Mouse (Mus musculus): ENCODE results near the gene Crispld2. TPM values are rescaled to one million over a fixed set of nuclear protein-coding genes. Genes with fewer than 3 reads are reported as not detected.

Gene Crispld2
- polyA plus RNA-seq, 1 experiment from 2014 or later: 9.7 TPM

GRCm38 (mm10) chr8:120063326-120063725 lies 71.1 kb downstream of the Crispld2 start:
- no peaks in the 10 kb centered on the region for H3K9me3 ChIP-seq
- no peak for DNase-seq (ENCODE audit: low spot score)
- peaks cover 38% of the 10 kb centered on the region for H3K27me3 ChIP-seq (ENCODE audit: insufficient read depth, poor library complexity, severe bottlenecking)
- H3K4me1 ChIP-seq: peaks cover 6% of the 10 kb centered on the region
- 78% methylated on average over 3 of the region's 3 CpGs for WGBS
- H3K36me3 ChIP-seq: no peaks in the 10 kb centered on the region
- H3K27ac ChIP-seq: no peak overlapping the region
- no peak overlapping the region for H3K4me3 ChIP-seq

- H3K36me3 ChIP-seq: no peaks in the 10 kb centered on the region
- no peak overlapping the region for H3K27ac ChIP-seq
- DNase-seq (ENCODE audit: low spot score): no peak
- H3K27me3 ChIP-seq (ENCODE audit: insufficient read depth, poor library complexity, severe bottlenecking): peaks cover 32% of the 10 kb centered on the region
- H3K4me3 ChIP-seq: no peak overlapping the region
- H3K4me1 ChIP-seq: peaks cover 6% of the 10 kb centered on the region
- H3K9me3 ChIP-seq: no peaks in the 10 kb centered on the region
- WGBS: 87% methylated on average over 8 of the region's 8 CpGs
Measured at GRCm38 (mm10) chr8:120065611-120066010, 73.4 kb downstream of the Crispld2 start.

GRCm38 (mm10) chr8:120066226-120066625 lies 74.0 kb downstream of the Crispld2 start:
- H3K4me3 ChIP-seq: no peak overlapping the region
- WGBS: 82% methylated on average over 4 of the region's 4 CpGs
- no peak for DNase-seq (ENCODE audit: low spot score)
- H3K27ac ChIP-seq: no peak overlapping the region
- H3K4me1 ChIP-seq: peaks cover 6% of the 10 kb centered on the region
- H3K27me3 ChIP-seq (ENCODE audit: insufficient read depth, poor library complexity, severe bottlenecking): peaks cover 32% of the 10 kb centered on the region
- H3K9me3 ChIP-seq: no peaks in the 10 kb centered on the region
- no peaks in the 10 kb centered on the region for H3K36me3 ChIP-seq

- H3K27me3 ChIP-seq (ENCODE audit: insufficient read depth, poor library complexity, severe bottlenecking): peaks cover 29% of the 10 kb centered on the region
- no peak for DNase-seq (ENCODE audit: low spot score)
- no peaks in the 10 kb centered on the region for H3K36me3 ChIP-seq
- 58% methylated on average over 19 of the region's 19 CpGs for WGBS
- H3K27ac ChIP-seq: no peak overlapping the region
- H3K4me3 ChIP-seq: no peak overlapping the region
- no peaks in the 10 kb centered on the region for H3K9me3 ChIP-seq
- peaks cover 23% of the 10 kb centered on the region for H3K4me1 ChIP-seq
Measured at GRCm38 (mm10) chr8:120067936-120068668, 75.9 kb downstream of the Crispld2 start.

- Histone ChIP-seq H3K9me3 (no peaks in the 10 kb centered on the region), H3K36me3 (no peaks in the 10 kb centered on the region), H3K27ac (0 out of 2 replicates have a peak overlapping the region, but pooled peaks have one; percentile 16), H3K4me3 (no peak overlapping the region), H3K27me3 (ENCODE audit: insufficient read depth, poor library complexity, severe bottlenecking) (peaks cover 46% of the 10 kb centered on the region), H3K4me1 (peaks cover 23% of the 10 kb centered on the region)
- WGBS: 26% methylated on average over 4 of the region's 4 CpGs
- DNase-seq (ENCODE audit: low spot score): no peak
Measured at GRCm38 (mm10) chr8:120071684-120072083, 79.4 kb downstream of the Crispld2 start.

GRCm38 (mm10) chr8:120072259-120072658 lies 80.0 kb downstream of the Crispld2 start:
- no peaks in the 10 kb centered on the region for H3K9me3 ChIP-seq
- H3K4me1 ChIP-seq: peaks cover 23% of the 10 kb centered on the region
- H3K4me3 ChIP-seq: no peak overlapping the region
- DNase-seq (ENCODE audit: low spot score): no peak
- peak overlapping the region; percentile 16; the same call in 1 of the 2 replicates for H3K27ac ChIP-seq
- 55% methylated on average over 9 of the region's 9 CpGs for WGBS
- H3K27me3 ChIP-seq (ENCODE audit: insufficient read depth, poor library complexity, severe bottlenecking): peaks cover 50% of the 10 kb centered on the region
- H3K36me3 ChIP-seq: no peaks in the 10 kb centered on the region

- H3K27me3 ChIP-seq (ENCODE audit: insufficient read depth, poor library complexity, severe bottlenecking): peaks cover 50% of the 10 kb centered on the region
- 0 out of 2 replicates have a peak overlapping the region, but pooled peaks have one; percentile 16 for H3K27ac ChIP-seq
- no peaks in the 10 kb centered on the region for H3K9me3 ChIP-seq
- H3K4me1 ChIP-seq: peaks cover 21% of the 10 kb centered on the region
- whole genome bisulfite sequencing: 75% methylated on average over 8 of the region's 8 CpGs
- no peak overlapping the region for H3K4me3 ChIP-seq
- H3K36me3 ChIP-seq: no peaks in the 10 kb centered on the region
- DNase-seq (ENCODE audit: low spot score): no peak
Measured at GRCm38 (mm10) chr8:120072827-120073226, 80.6 kb downstream of the Crispld2 start.

- no peaks in the 10 kb centered on the region for H3K9me3 ChIP-seq
- no peaks in the 10 kb centered on the region for H3K36me3 ChIP-seq
- no peak for DNase-seq (ENCODE audit: low spot score)
- peaks cover 20% of the 10 kb centered on the region for H3K4me1 ChIP-seq
- no peak overlapping the region for H3K4me3 ChIP-seq
- WGBS: 72% methylated on average over 6 of the region's 6 CpGs
- no peak overlapping the region for H3K27ac ChIP-seq
- H3K27me3 ChIP-seq (ENCODE audit: insufficient read depth, poor library complexity, severe bottlenecking): peaks cover 50% of the 10 kb centered on the region
Measured at GRCm38 (mm10) chr8:120074516-120074915, 82.3 kb downstream of the Crispld2 start.

- Histone ChIP-seq H3K4me3 (no peak overlapping the region), H3K4me1 (peaks cover 20% of the 10 kb centered on the region), H3K27me3 (ENCODE audit: insufficient read depth, poor library complexity, severe bottlenecking) (peaks cover 50% of the 10 kb centered on the region), H3K9me3 (no peaks in the 10 kb centered on the region), H3K36me3 (no peaks in the 10 kb centered on the region), H3K27ac (no peak overlapping the region)
- no peak for DNase-seq (ENCODE audit: low spot score)
- WGBS: 63% methylated on average over 6 of the region's 6 CpGs
Measured at GRCm38 (mm10) chr8:120075347-120075746, 83.1 kb downstream of the Crispld2 start.

- DNase-seq (ENCODE audit: low spot score): no peak
- 21% methylated on average over 10 of the region's 10 CpGs for WGBS
Measured at GRCm38 (mm10) chr8:120078080-120078479, 85.8 kb downstream of the Crispld2 start.

GRCm38 (mm10) chr8:120079361-120079760 lies 87.1 kb downstream of the Crispld2 start:
- no peaks in the 10 kb centered on the region for H3K9me3 ChIP-seq
- 0 out of 2 replicates have a peak, but pooled peaks cover 3% of the 10 kb centered on the region for H3K4me1 ChIP-seq
- H3K27ac ChIP-seq: no peak overlapping the region
- H3K27me3 ChIP-seq (ENCODE audit: insufficient read depth, poor library complexity, severe bottlenecking): peaks cover 26% of the 10 kb centered on the region; the same call in 1 of the 2 replicates
- 52% methylated on average over 5 of the region's 5 CpGs for WGBS
- no peak overlapping the region for H3K4me3 ChIP-seq
- DNase-seq (ENCODE audit: low spot score): no peak
- H3K36me3 ChIP-seq: peaks cover 32% of the 10 kb centered on the region

More at GRCm38 (mm10) chr8:120078080-120078479, 85.8 kb downstream of the Crispld2 start:
- peaks cover 38% of the 10 kb centered on the region for H3K27me3 ChIP-seq (ENCODE audit: insufficient read depth, poor library complexity, severe bottlenecking)
- no peaks in the 10 kb centered on the region for H3K9me3 ChIP-seq
- H3K4me1 ChIP-seq: 0 out of 2 replicates have a peak, but pooled peaks cover 3% of the 10 kb centered on the region
- H3K27ac ChIP-seq: no peak overlapping the region
- peaks cover 23% of the 10 kb centered on the region for H3K36me3 ChIP-seq
- no peak overlapping the region for H3K4me3 ChIP-seq

- Histone ChIP-seq H3K4me1 (0 out of 2 replicates have a peak, but pooled peaks cover 1% of the 10 kb centered on the region), H3K9me3 (no peaks in the 10 kb centered on the region), H3K36me3 (peaks cover 70% of the 10 kb centered on the region), H3K4me3 (no peak overlapping the region), H3K27me3 (ENCODE audit: insufficient read depth, poor library complexity, severe bottlenecking) (no peaks in the 10 kb centered on the region), H3K27ac (no peak overlapping the region)
- WGBS: 93% methylated on average over 8 of the region's 8 CpGs
- DNase-seq (ENCODE audit: low spot score): no peak
Measured at GRCm38 (mm10) chr8:120083261-120083660, 91.0 kb downstream of the Crispld2 start.

- no peak for DNase-seq (ENCODE audit: low spot score)
- Histone ChIP-seq H3K36me3 (peaks cover 78% of the 10 kb centered on the region), H3K4me3 (no peak overlapping the region), H3K4me1 (no peaks in the 10 kb centered on the region), H3K27me3 (ENCODE audit: insufficient read depth, poor library complexity, severe bottlenecking) (no peaks in the 10 kb centered on the region), H3K9me3 (no peaks in the 10 kb centered on the region), H3K27ac (no peak overlapping the region)
- 89% methylated on average over 8 of the region's 8 CpGs for WGBS
Measured at GRCm38 (mm10) chr8:120084783-120085182, 92.5 kb downstream of the Crispld2 start.
